Mouse (Mus musculus): ENCODE data around the gene Rhcg.
A peak's percentile ranks its signal among the peaks of the same experiment; 100 is the strongest.

Gene Rhcg

DNA sequence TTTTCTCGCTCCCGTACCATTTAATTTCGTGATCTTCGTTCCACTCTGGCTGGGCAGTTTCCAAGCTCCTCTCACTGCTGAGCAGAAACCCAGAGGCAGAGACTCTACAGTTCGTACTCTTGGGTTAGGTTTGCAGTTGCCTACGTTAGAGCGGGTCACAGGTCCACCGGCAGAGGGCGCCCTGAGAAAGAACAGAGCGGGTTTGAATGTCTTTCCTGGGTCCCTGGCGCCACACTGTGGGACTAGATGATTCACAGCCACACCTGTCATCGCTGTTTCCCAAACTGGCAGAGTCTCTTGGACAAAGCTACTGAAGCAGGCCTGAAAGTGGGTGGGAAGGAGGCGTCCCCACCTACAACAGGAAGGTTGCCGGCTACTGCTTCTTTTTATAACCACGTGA, 70.4 kb downstream of the Rhcg start:
- peak; percentile 79 for DNase-seq

DNA sequence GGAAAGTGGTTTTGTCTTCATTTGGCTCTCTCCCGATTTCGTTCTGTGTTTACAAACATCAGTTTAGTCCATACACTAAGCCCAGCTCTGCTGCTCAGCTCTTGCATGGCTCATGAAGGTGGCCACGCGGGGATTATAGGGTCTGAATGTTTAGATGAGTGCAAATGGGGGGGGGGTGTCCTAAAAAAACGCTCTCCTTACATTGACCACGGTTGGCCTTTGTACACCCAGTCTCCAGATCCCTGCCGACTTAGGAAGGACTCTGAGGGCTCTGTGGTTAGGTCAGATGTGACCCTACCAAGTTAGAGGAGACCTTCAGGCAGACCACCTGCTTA, 72.4 kb downstream of the Rhcg start:
- no peak for DNase-seq

DNA sequence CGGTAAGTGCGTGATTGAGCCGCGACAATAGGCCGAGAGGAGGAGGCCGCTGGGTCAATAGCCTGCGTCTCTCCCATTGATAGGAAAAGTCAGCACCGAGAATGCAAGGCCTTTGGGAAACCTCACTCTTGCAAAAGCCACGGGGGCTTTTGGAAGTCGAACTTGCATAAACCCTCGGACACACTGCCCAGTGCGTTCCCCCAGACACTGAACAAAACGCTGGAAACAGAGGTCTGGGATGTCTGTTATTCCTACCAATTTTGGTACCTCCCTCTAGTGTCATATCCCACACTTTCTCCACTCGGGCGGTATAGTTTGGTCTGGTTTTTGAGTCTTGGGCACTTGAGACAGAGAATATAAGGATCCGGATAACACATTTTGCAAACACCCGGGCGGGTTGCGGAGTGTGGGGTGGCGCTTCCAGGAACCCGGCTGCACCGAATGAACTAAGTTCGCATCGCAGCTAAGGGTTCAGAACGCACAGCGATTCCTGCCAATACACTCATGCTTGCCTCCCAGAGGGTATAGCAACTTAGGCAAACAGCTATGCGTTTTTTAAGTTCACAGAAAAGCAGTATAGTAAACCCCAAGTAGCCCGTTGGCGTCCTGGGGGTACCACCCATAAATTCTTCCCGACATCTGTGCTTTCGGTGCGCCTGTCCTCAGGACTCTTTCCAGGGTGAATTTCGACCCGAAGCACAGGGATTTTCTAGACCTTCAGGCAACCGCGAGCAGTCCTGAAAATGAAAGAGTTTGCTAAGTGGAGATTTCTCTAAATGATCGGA, 73.0 kb downstream of the Rhcg start:
- no peak for DNase-seq

All from thymus, postnatal 14 days (tissue).